Mouse (Mus musculus) urinary bladder, postnatal 10 days (tissue): ENCODE data around the gene Nav2.

Experiments used
- DNase-seq: peaks from one replicate; pipeline ENCODE4 v3.0.0; 2022; ENCODE audit warnings: low spot score

Nav2 gene

GRCm38 (mm10) chr7:49104376-49104775 lies 195.9 kb downstream of the Nav2 start:
- DNase-seq: no peak

GRCm38 (mm10) chr7:49104793-49105192 lies 196.3 kb downstream of the Nav2 start:
- DNase-seq: no peak

GRCm38 (mm10) chr7:49105501-49105900 lies 197.0 kb downstream of the Nav2 start:
- DNase-seq: no peak

- DNase-seq: no peak
Measured at GRCm38 (mm10) chr7:49108076-49108475, 199.6 kb downstream of the Nav2 start.

- DNase-seq: no peak
Measured at GRCm38 (mm10) chr7:49119016-49119415, 210.5 kb downstream of the Nav2 start.

- DNase-seq: no peak
Measured at GRCm38 (mm10) chr7:49119794-49120487, 211.4 kb downstream of the Nav2 start.

GRCm38 (mm10) chr7:49120488-49120864 lies 212.0 kb downstream of the Nav2 start:
- no peak for DNase-seq

- peak; percentile 58 for DNase-seq
Measured at GRCm38 (mm10) chr7:49120935-49121691, 212.6 kb downstream of the Nav2 start.

- DNase-seq: no peak
Measured at GRCm38 (mm10) chr7:49122498-49122897, 214.0 kb downstream of the Nav2 start.

GRCm38 (mm10) chr7:49125545-49125944 lies 217.0 kb downstream of the Nav2 start:
- DNase-seq: no peak

GRCm38 (mm10) chr7:49128224-49128623 lies 219.7 kb downstream of the Nav2 start:
- no peak for DNase-seq

GRCm38 (mm10) chr7:49132851-49133351 lies 224.4 kb downstream of the Nav2 start:
- peak; percentile 51 for DNase-seq

GRCm38 (mm10) chr7:49134396-49134795 lies 225.9 kb downstream of the Nav2 start:
- no peak for DNase-seq

GRCm38 (mm10) chr7:49139762-49140161 lies 231.2 kb downstream of the Nav2 start:
- DNase-seq: no peak

GRCm38 (mm10) chr7:49143966-49144365 lies 235.4 kb downstream of the Nav2 start:
- DNase-seq: no peak

- DNase-seq: no peak
Measured at GRCm38 (mm10) chr7:49145749-49146670, 237.5 kb downstream of the Nav2 start.

GRCm38 (mm10) chr7:49152297-49152696 lies 243.8 kb downstream of the Nav2 start:
- DNase-seq: no peak

- DNase-seq: no peak
Measured at GRCm38 (mm10) chr7:49152713-49153112, 244.2 kb downstream of the Nav2 start.

GRCm38 (mm10) chr7:49158641-49159381 lies 250.3 kb downstream of the Nav2 start:
- no peak for DNase-seq

GRCm38 (mm10) chr7:49159646-49160555 lies 251.4 kb downstream of the Nav2 start:
- no peak for DNase-seq
